Mouse (Mus musculus): ENCODE data around the gene Mta2. TPM values are rescaled to one million over a fixed set of nuclear protein-coding genes. Genes with fewer than 3 reads are reported as not detected.

The Mta2 gene
- polyA plus RNA-seq (2012; ENCODE audit: low replicate concordance) = 55.2 and 56.3 TPM in 2 replicates

GRCm38 (mm10) chr19:8941515-8942217, at the start of gene Mta2:
Gene Mta2 (plus strand): TSS chr19:8941875.

GRCm38 (mm10) chr19:8892829-8893766, 48.6 kb upstream of the Mta2 start, which contains the start of gene Ints5:
Gene Ints5 (plus strand): TSS chr19:8893005.

GRCm38 (mm10) chr19:8897865-8898495, 43.7 kb upstream of the Mta2 start, which contains the start of gene Ganab:
Gene Ganab (plus strand): TSS chr19:8898071.

GRCm38 (mm10) chr19:8920073-8920736, 21.5 kb upstream of the Mta2 start, which contains the start of gene B3gat3:
Gene B3gat3 (plus strand): TSS chr19:8920374.

GRCm38 (mm10) chr19:8929224-8930088, 12.2 kb upstream of the Mta2 start, which contains the start of the genes Rom1 and Eml3:
Gene Rom1 (minus strand): TSS chr19:8929356.
Gene Eml3 (plus strand): TSS chr19:8929552.

GRCm38 (mm10) chr19:8953135-8954039, 11.7 kb downstream of the Mta2 start, which contains the start of gene Tut1:
Gene Tut1 (plus strand): TSS chr19:8953847.

GRCm38 (mm10) chr19:8966590-8967372, 25.1 kb downstream of the Mta2 start, which contains the start of gene Eef1g:
Gene Eef1g (plus strand): TSS chr19:8967041.

GRCm38 (mm10) chr19:8989066-8989566, 47.4 kb downstream of the Mta2 start, which contains the start of gene Ahnak:
Gene Ahnak (plus strand): TSS chr19:8989284.

Other genes with a start within 250 kb of the Mta2 start
- 87.6 and 107 TPM in 2 replicates for gene Slc3a2, start 218.5 kb upstream of the Mta2 start, polyA plus RNA-seq (2012; ENCODE audit: low replicate concordance)
- gene Wdr74, start 206.0 kb upstream of the Mta2 start, polyA plus RNA-seq (2012; ENCODE audit: low replicate concordance) = 14.1 and 19.6 TPM in 2 replicates
- 0.47 TPM in 1 of 2 replicates, not detected in the other for gene 1700092M07Rik, start 201.2 kb upstream of the Mta2 start, polyA plus RNA-seq (2012; ENCODE audit: low replicate concordance)
- gene Stx5a, start 200.5 kb upstream of the Mta2 start, polyA plus RNA-seq (2012; ENCODE audit: low replicate concordance) = 33.5 and 37.6 TPM in 2 replicates
- gene Nxf1, start 184.8 kb upstream of the Mta2 start, polyA plus RNA-seq (2012; ENCODE audit: low replicate concordance) = 85.7 and 111 TPM in 2 replicates
- gene Tmem223, start 170.9 kb upstream of the Mta2 start, polyA plus RNA-seq (2012; ENCODE audit: low replicate concordance) = 40.2 and 65.2 TPM in 2 replicates
- gene Tmem179b, start 167.4 kb upstream of the Mta2 start, polyA plus RNA-seq (2012; ENCODE audit: low replicate concordance) = 27.4 and 93.5 TPM in 2 replicates
- gene Taf6l, start 155.5 kb upstream of the Mta2 start, polyA plus RNA-seq (2012; ENCODE audit: low replicate concordance) = 18.5 and 32.1 TPM in 2 replicates
- gene Polr2g, start 143.3 kb upstream of the Mta2 start, polyA plus RNA-seq (2012; ENCODE audit: low replicate concordance) = 6.5 and 12.8 TPM in 2 replicates
- gene Zbtb3, start 139.3 kb upstream of the Mta2 start, polyA plus RNA-seq (2012; ENCODE audit: low replicate concordance) = 1.5 and 2.5 TPM in 2 replicates
- gene Ttc9c, start 122.5 kb upstream of the Mta2 start, polyA plus RNA-seq (2012; ENCODE audit: low replicate concordance) = 6.1 and 6.4 TPM in 2 replicates
- 83.1 and 207 TPM in 2 replicates for gene Hnrnpul2, start 121.9 kb upstream of the Mta2 start, polyA plus RNA-seq (2012; ENCODE audit: low replicate concordance)
- 71.4 and 191 TPM in 2 replicates for gene AC129217.1, start 112.1 kb upstream of the Mta2 start, polyA plus RNA-seq (2012; ENCODE audit: low replicate concordance)
- gene Bscl2, start 104.4 kb upstream of the Mta2 start, polyA plus RNA-seq (2012; ENCODE audit: low replicate concordance) = 65.8 and 85.4 TPM in 2 replicates
- gene Gng3, start 102.7 kb upstream of the Mta2 start, polyA plus RNA-seq (2012; ENCODE audit: low replicate concordance) = 0.07 and 0.16 TPM in 2 replicates
- gene Lrrn4cl, start 91.1 kb upstream of the Mta2 start, polyA plus RNA-seq (2012; ENCODE audit: low replicate concordance) = 0.12 TPM in 1 of 2 replicates, not detected in the other
- 106 and 169 TPM in 2 replicates for gene Ubxn1, start 70.4 kb upstream of the Mta2 start, polyA plus RNA-seq (2012; ENCODE audit: low replicate concordance)
- 39.7 and 52.0 TPM in 2 replicates for gene Uqcc3, start 61.0 kb upstream of the Mta2 start, polyA plus RNA-seq (2012; ENCODE audit: low replicate concordance)
- 0.17 and 0.48 TPM in 2 replicates for gene Lbhd1, start 58.1 kb upstream of the Mta2 start, polyA plus RNA-seq (2012; ENCODE audit: low replicate concordance)
- not detected in 2 replicates for gene Gm49403, start 57.9 kb upstream of the Mta2 start, polyA plus RNA-seq (2012; ENCODE audit: low replicate concordance)
- 10.0 and 58.5 TPM in 2 replicates for gene 1810009A15Rik, start 53.0 kb upstream of the Mta2 start, polyA plus RNA-seq (2012; ENCODE audit: low replicate concordance)
- 5.1 TPM in 1 of 2 replicates, not detected in the other for gene Gm49416, start 52.9 kb upstream of the Mta2 start, polyA plus RNA-seq (2012; ENCODE audit: low replicate concordance)
- 30.0 and 30.8 TPM in 2 replicates for gene Ints5, start 48.9 kb upstream of the Mta2 start, polyA plus RNA-seq (2012; ENCODE audit: low replicate concordance)
- 45.2 and 49.2 TPM in 2 replicates for gene Ganab, start 43.8 kb upstream of the Mta2 start, polyA plus RNA-seq (2012; ENCODE audit: low replicate concordance)
- gene B3gat3, start 21.5 kb upstream of the Mta2 start, polyA plus RNA-seq (2012; ENCODE audit: low replicate concordance) = 169 and 181 TPM in 2 replicates
- 13.0 and 33.9 TPM in 2 replicates for gene Rom1, start 12.5 kb upstream of the Mta2 start, polyA plus RNA-seq (2012; ENCODE audit: low replicate concordance)
- gene Eml3, start 12.3 kb upstream of the Mta2 start, polyA plus RNA-seq (2012; ENCODE audit: low replicate concordance) = 90.5 and 184 TPM in 2 replicates
- 33.0 and 33.4 TPM in 2 replicates for gene Tut1, start 12.0 kb downstream of the Mta2 start, polyA plus RNA-seq (2012; ENCODE audit: low replicate concordance)
- 21.6 and 58.7 TPM in 2 replicates for gene Eef1g, start 25.2 kb downstream of the Mta2 start, polyA plus RNA-seq (2012; ENCODE audit: low replicate concordance)
- gene Ahnak, start 47.4 kb downstream of the Mta2 start, polyA plus RNA-seq (2012; ENCODE audit: low replicate concordance) = 112 and 248 TPM in 2 replicates
- not detected in 2 replicates for gene Scgb1a1, start 146.1 kb downstream of the Mta2 start, polyA plus RNA-seq (2012; ENCODE audit: low replicate concordance)
- gene Asrgl1, start 193.8 kb downstream of the Mta2 start, polyA plus RNA-seq (2012; ENCODE audit: low replicate concordance) = 37.7 and 75.7 TPM in 2 replicates

Data from hematopoietic multipotent progenitor cell, adult 10-12 weeks (in vitro differentiated cells).